Mouse (Mus musculus) liver, postnatal 0 days (tissue): ENCODE data around the gene Kcnmb2. TPM values are rescaled to one million over a fixed set of nuclear protein-coding genes. Genes with fewer than 3 reads are reported as not detected.

ENCODE experiments used
- ATAC-seq: fragments of 200-750 bp; cut with Nextera tagmentation; 2 replicates; pipeline ENCODE4 v1.8.0; 2017; ENCODE audit warnings: mild to moderate bottlenecking, moderate library complexity
- DNase-seq: peaks from one replicate; pipeline ENCODE4 v3.0.0-alpha.2; 2016
- H3K27ac ChIP-seq: fragments of 300-500 bp; sonication (generic); 2 replicates; pipeline ENCODE4 v1.5.1; 2014; ENCODE audit warnings: antibody characterized with exemption, moderate library complexity, mild to moderate bottlenecking, low read depth
- H3K27me3 ChIP-seq: fragments of 300-500 bp; sonication (generic); 2 replicates; pipeline ENCODE4 v1.6.1; 2014; ENCODE audit warnings: low read length, control low read depth, mixed read lengths; ENCODE audit not compliant: insufficient read depth
- H3K36me3 ChIP-seq: fragments of 300-500 bp; sonication (generic); replicated peaks from 2 replicates; pipeline ENCODE4 v1.6.1; 2014; ENCODE audit warnings: mild to moderate bottlenecking, control low read depth, low read length, moderate library complexity, mixed read lengths; ENCODE audit not compliant: insufficient read depth
- H3K4me1 ChIP-seq: fragments of 300-500 bp; sonication (generic); 2 replicates; pipeline ENCODE4 v1.6.1; 2014; ENCODE audit warnings: antibody characterized with exemption, mild to moderate bottlenecking, control low read depth; ENCODE audit not compliant: insufficient read depth
- H3K4me2 ChIP-seq: fragments of 300-500 bp; sonication (generic); 2 replicates; pipeline ENCODE4 v1.6.1; 2014; ENCODE audit warnings: low read depth, mild to moderate bottlenecking, low read length, moderate library complexity, mixed read lengths
- H3K4me3 ChIP-seq: fragments of 300-500 bp; sonication (generic); 2 replicates; pipeline ENCODE4 v1.5.1; 2014; ENCODE audit warnings: low read depth, low read length
- H3K9ac ChIP-seq: fragments of 300-500 bp; sonication (generic); replicated peaks from 2 replicates; pipeline ENCODE4 v1.6.1; 2014; ENCODE audit warnings: mild to moderate bottlenecking, moderate library complexity
- H3K9me3 ChIP-seq: fragments of 300-500 bp; sonication (generic); 2 replicates; pipeline ENCODE4 v1.6.1; 2016; ENCODE audit warnings: mild to moderate bottlenecking, control low read depth, low read length, mixed read lengths
- CTCF ChIP-seq: sonication (generic); IDR thresholded peaks from 2 replicates; pipeline ENCODE4 v1.5.1; 2016; ENCODE audit warnings: antibody characterized with exemption, low read depth
- EP300 ChIP-seq: IDR thresholded peaks from 2 replicates; pipeline ENCODE4 v1.6.1; 2016; ENCODE audit warnings: antibody characterized with exemption, low read depth, mild to moderate bottlenecking
- WGBS: fragments of 180-500 bp; shearing (Covaris S2); extraction: QIAGEN DNeasy Blood & Tissue Kit; methylation state at CpG from one replicate; pipeline ENCODE4 v1.1.7; 2014; ENCODE audit not compliant: insufficient replicate concordance; 5-methylcytosine and 5-hydroxymethylcytosine counted together
- polyA plus RNA-seq: library from polyadenylated mRNA; unstranded; fragments of >200 nt; fragmentation: Nextera tagmentation; extraction: Ambion mirVana; gene quantifications from 2 replicates; pipeline ENCODE4 v1.2.1, GENCODE M21; 2015

Gene Kcnmb2
- polyA plus RNA-seq, 1 experiment from 2014 or later = 0.12 TPM

DNA sequence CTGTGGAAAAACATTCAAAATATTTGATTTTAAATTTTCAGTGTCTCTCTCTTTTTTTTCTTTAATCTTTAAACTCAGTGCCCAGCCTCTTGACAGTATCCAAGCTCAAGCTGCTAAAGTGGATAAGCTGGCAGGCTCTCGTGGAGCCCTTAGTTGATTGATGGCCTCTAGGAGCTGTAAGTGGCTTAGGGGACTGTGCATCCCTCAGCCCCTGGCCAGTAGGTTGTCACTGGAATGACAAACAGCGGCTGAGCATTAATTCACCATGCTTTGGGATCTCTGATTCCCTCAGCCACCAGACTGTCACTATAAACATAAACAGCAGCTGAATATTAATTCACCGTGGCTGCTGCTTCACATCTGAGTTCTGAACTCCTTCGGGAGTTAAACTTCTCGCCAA lies 287.6 kb downstream of the Kcnmb2 start:
- no peaks in the 10 kb centered on the region for H3K36me3 ChIP-seq
- no peak overlapping the region for H3K9ac ChIP-seq
- no peak overlapping the region for H3K4me2 ChIP-seq
- DNase-seq (no peak), ATAC-seq (no peak)
- H3K27ac ChIP-seq = no peak overlapping the region
- H3K27me3 ChIP-seq = no peaks in the 10 kb centered on the region
- H3K9me3 ChIP-seq = no peaks in the 10 kb centered on the region
- TF ChIP-seq EP300 = no peak
- no peak for TF ChIP-seq CTCF
- no peaks in the 10 kb centered on the region for H3K4me1 ChIP-seq
- no peak overlapping the region for H3K4me3 ChIP-seq
- 61% methylated on average over 5 of the region's 5 CpGs for WGBS

DNA sequence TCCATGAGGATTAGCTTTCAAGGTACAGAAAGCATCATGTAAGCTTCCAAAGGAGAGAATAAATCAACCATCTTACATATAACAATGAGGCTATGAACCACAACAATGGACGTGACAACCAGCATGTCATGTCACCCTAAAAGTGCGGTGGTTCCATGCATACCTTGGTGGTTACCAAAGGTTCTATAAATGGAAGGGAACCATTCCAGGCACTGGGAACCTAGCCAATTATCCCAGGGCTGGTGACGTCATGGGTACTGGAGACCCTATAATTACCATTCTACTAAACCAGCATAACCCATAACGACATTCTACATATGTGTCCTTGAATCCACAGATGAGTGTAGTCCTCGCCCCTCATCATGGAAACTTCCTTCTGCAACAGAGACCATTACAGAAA lies 291.7 kb downstream of the Kcnmb2 start:
- 80% methylated on average over 5 of the region's 5 CpGs for WGBS
- no peak overlapping the region for H3K9ac ChIP-seq

GRCm38 (mm10) chr3:32226755-32227154 lies 324.4 kb downstream of the Kcnmb2 start:
- Histone ChIP-seq H3K4me3 (no peak overlapping the region), H3K36me3 (no peaks in the 10 kb centered on the region), H3K27me3 (no peaks in the 10 kb centered on the region), H3K27ac (no peak overlapping the region), H3K9ac (no peak overlapping the region), H3K9me3 (no peaks in the 10 kb centered on the region), H3K4me2 (no peak overlapping the region), H3K4me1 (no peaks in the 10 kb centered on the region)
- no peak for TF ChIP-seq CTCF
- TF ChIP-seq EP300 = no peak
- 39% methylated on average over 2 of the region's 2 CpGs for WGBS
- no peak for ATAC-seq
- no peak for DNase-seq

More for the DNA sequence above, 291.7 kb downstream of the Kcnmb2 start:
- H3K4me3 ChIP-seq = no peak overlapping the region
- H3K4me1 ChIP-seq = no peaks in the 10 kb centered on the region
- H3K27ac ChIP-seq = no peak overlapping the region
- H3K4me2 ChIP-seq = no peak overlapping the region
- no peaks in the 10 kb centered on the region for H3K27me3 ChIP-seq
- no peaks in the 10 kb centered on the region for H3K36me3 ChIP-seq
- ATAC-seq (no peak), DNase-seq (no peak)
- H3K9me3 ChIP-seq = no peaks in the 10 kb centered on the region
- TF ChIP-seq EP300 (no peak), CTCF (no peak)

- TF ChIP-seq CTCF (no peak), EP300 (no peak)
- H3K9me3 ChIP-seq = no peaks in the 10 kb centered on the region
- no peak overlapping the region for H3K4me2 ChIP-seq
- no peaks in the 10 kb centered on the region for H3K4me1 ChIP-seq
- H3K36me3 ChIP-seq = no peaks in the 10 kb centered on the region
- H3K27me3 ChIP-seq = no peaks in the 10 kb centered on the region
- 64% methylated on average over 5 of the region's 5 CpGs for WGBS
- no peak overlapping the region for H3K4me3 ChIP-seq
- H3K27ac ChIP-seq = no peak overlapping the region
- ATAC-seq (no peak), DNase-seq (no peak)
- H3K9ac ChIP-seq = no peak overlapping the region
Measured at GRCm38 (mm10) chr3:32236766-32237165, 334.5 kb downstream of the Kcnmb2 start.
